ENCODE assay signal across 8 mouse cellular contexts in genomic region chr10:8792412-8792811, GRCm38 (mm10).
DNase-seq lines count a peak whose midpoint lies in the region; ATAC-seq and TF ChIP-seq lines count a peak whose summit lies in the region.

No protein-coding gene starts in this region.

- POLR2A ChIA-PET in Patski (lab: Charles Lee), result no interaction called here

- no peaks in the 10 kb centered on the region for H3K4me1 ChIP-seq in embryonic facial prominence, embryonic 14.5 days (ENCODE audit: control insufficient read depth, insufficient read depth, low read length)
- no peaks in the 10 kb centered on the region for H3K4me1 ChIP-seq in hindbrain, embryonic 11.5 days (replicated peaks; ENCODE audit: control insufficient read depth, insufficient read depth, low read length)
- H3K4me1 ChIP-seq in small intestine, adult 2 months (ENCODE audit: control insufficient read depth, insufficient read depth, insufficient read length, low read length), result peaks cover 4% of the 10 kb centered on the region; the same call in 1 of the 2 replicates

- 49% methylated on average over 5 of the region's 5 CpGs for WGBS in embryonic facial prominence, embryonic 14.5 days
- 76% methylated on average over 5 of the region's 5 CpGs for WGBS in hindbrain, embryonic 11.5 days
- WGBS in small intestine, adult 2 months, result 40% methylated on average over 5 of the region's 5 CpGs

- no peak overlapping the region for H3K9ac ChIP-seq in embryonic facial prominence, embryonic 14.5 days (ENCODE audit: low read depth, low read length)
- no peak overlapping the region for H3K9ac ChIP-seq in hindbrain, embryonic 11.5 days (ENCODE audit: low read depth, low read length)

- peaks cover 6% of the 10 kb centered on the region; the same call in 1 of the 2 replicates for H3K36me3 ChIP-seq in embryonic facial prominence, embryonic 14.5 days (ENCODE audit: control insufficient read depth, insufficient read depth, low read length)
- H3K36me3 ChIP-seq in hindbrain, embryonic 11.5 days (ENCODE audit: control insufficient read depth, insufficient read depth, low read length), result no peaks in the 10 kb centered on the region
- H3K36me3 ChIP-seq in small intestine, adult 2 months (ENCODE audit: control insufficient read depth, insufficient read depth, low read length), result 0 out of 2 replicates have a peak, but pooled peaks cover 3% of the 10 kb centered on the region

- no peak overlapping the region for H3K4me2 ChIP-seq in embryonic facial prominence, embryonic 14.5 days (ENCODE audit: low read depth, low read length)
- no peak overlapping the region for H3K4me2 ChIP-seq in hindbrain, embryonic 11.5 days (replicated peaks; ENCODE audit: low read depth, low read length)

- TF ChIP-seq CTCF in Patski (IDR thresholded peaks at IDR 0.05), result peak; percentile 89
- TF ChIP-seq CTCF in small intestine, adult 2 months (IDR thresholded peaks at IDR 0.05; ENCODE audit: extremely low read depth, insufficient read length, insufficient replicate concordance, low read depth, low read length), result peak; percentile 25; the same call in 1 of the 2 replicates

- no peak overlapping the region for H3K4me3 ChIP-seq in embryonic facial prominence, embryonic 14.5 days (ENCODE audit: low read depth, low read length)
- no peak overlapping the region for H3K4me3 ChIP-seq in hindbrain, embryonic 11.5 days (ENCODE audit: low read depth, low read length)
- H3K4me3 ChIP-seq in small intestine, adult 2 months (ENCODE audit: low read depth, low read length), result no peak overlapping the region

- TF ChIP-seq POLR2A in small intestine, adult 2 months (IDR thresholded peaks at IDR 0.05; ENCODE audit: low read depth, low read length), result no peak

- peak; percentile 65 for ATAC-seq in Patski
- 0 out of 2 replicates have a peak, but pooled peaks have one; percentile 34 for ATAC-seq in embryonic facial prominence, embryonic 14.5 days (ENCODE audit: low read depth)
- 0 out of 2 replicates have a peak, but pooled peaks have one; percentile 27 for ATAC-seq in hindbrain, embryonic 11.5 days (ENCODE audit: low FRiP score)
- ATAC-seq in megakaryocyte progenitor cell, adult 5-6 weeks (replicated peaks; ENCODE audit: poor library complexity), result peak; percentile 83

- DNase-seq in cerebellum, adult 8-10 months, result peak; percentile 16
- no peak for DNase-seq in cerebellum, adult 9-11 months
- DNase-seq in Patski (ENCODE audit: low read depth, low spot score), result no peak
- DNase-seq in embryonic facial prominence, embryonic 14.5 days (ENCODE audit: low spot score), result no peak
- peak; percentile 69 for DNase-seq in hindbrain, embryonic 11.5 days (ENCODE audit: low spot score)
- DNase-seq in layer of hippocampus, adult 9-10 months (ENCODE audit: low spot score), result peak; percentile 57

- H3K27me3 ChIP-seq in Patski, result no peaks in the 10 kb centered on the region
- no peaks in the 10 kb centered on the region for H3K27me3 ChIP-seq in embryonic facial prominence, embryonic 14.5 days (replicated peaks; ENCODE audit: control insufficient read depth, insufficient read depth, low read length)
- no peaks in the 10 kb centered on the region for H3K27me3 ChIP-seq in hindbrain, embryonic 11.5 days (ENCODE audit: control insufficient read depth, insufficient read depth, low read length)
- H3K27me3 ChIP-seq in small intestine, adult 2 months (ENCODE audit: control insufficient read depth, insufficient read depth, low read length), result no peaks in the 10 kb centered on the region

- no peak overlapping the region for H3K27ac ChIP-seq in embryonic facial prominence, embryonic 14.5 days (replicated peaks; ENCODE audit: low read depth, low read length)
- H3K27ac ChIP-seq in hindbrain, embryonic 11.5 days (ENCODE audit: low read depth, low read length), result no peak overlapping the region
- H3K27ac ChIP-seq in small intestine, adult 2 months (ENCODE audit: insufficient read depth, low read depth, low read length), result no peak overlapping the region

- H3K9me3 ChIP-seq in embryonic facial prominence, embryonic 14.5 days (ENCODE audit: control insufficient read depth, low read length), result no peaks in the 10 kb centered on the region
- no peaks in the 10 kb centered on the region for H3K9me3 ChIP-seq in hindbrain, embryonic 11.5 days (ENCODE audit: control insufficient read depth, low read length)

- in situ Hi-C loops in Patski (cut with MboI; ENCODE audit: low pct_unique_long_range_greater_than_20kb), result loop anchor here (5.0 to 10.0 kb wide), 4 partner anchors 190 to 962 kb away; partner anchors contain the start of gene Samd5

- CTCF ChIA-PET in Patski (lab: Charles Lee), result interaction anchor here (0.7 to 1.5 kb wide), 10 partner anchors 9 to 182 kb away, joined by 3 to 6 read pairs (median 4); partner anchors contain the start of gene Sash1

Comparison
In these comparisons a context has a peak if more than half of its experiments do, and no peak if none do; other contexts are left out.
1. DNase-seq: peak in cerebellum, adult 8-10 months (single experiment), hindbrain, embryonic 11.5 days (single experiment) and layer of hippocampus, adult 9-10 months (single experiment); none in cerebellum, adult 9-11 months (single experiment), Patski (single experiment) and embryonic facial prominence, embryonic 14.5 days (single experiment).
2. ATAC-seq: peak in every context shown above with its lines; median percentile 83 in megakaryocyte progenitor cell, adult 5-6 weeks; 65 in Patski; 34 in embryonic facial prominence, embryonic 14.5 days; 27 in hindbrain, embryonic 11.5 days.